Mouse (Mus musculus): Measurements from ENCODE around the gene Smc5. TPM values are rescaled to one million over a fixed set of nuclear protein-coding genes. Genes with fewer than 3 reads are reported as not detected.
A peak's percentile ranks its signal among the peaks of the same experiment; 100 is the strongest.

Smc5 gene
- polyA plus RNA-seq (2015; fragmentation: Nextera tagmentation; extraction: Ambion mirVana) = 31.6 and 32.6 TPM in 2 replicates

DNA sequence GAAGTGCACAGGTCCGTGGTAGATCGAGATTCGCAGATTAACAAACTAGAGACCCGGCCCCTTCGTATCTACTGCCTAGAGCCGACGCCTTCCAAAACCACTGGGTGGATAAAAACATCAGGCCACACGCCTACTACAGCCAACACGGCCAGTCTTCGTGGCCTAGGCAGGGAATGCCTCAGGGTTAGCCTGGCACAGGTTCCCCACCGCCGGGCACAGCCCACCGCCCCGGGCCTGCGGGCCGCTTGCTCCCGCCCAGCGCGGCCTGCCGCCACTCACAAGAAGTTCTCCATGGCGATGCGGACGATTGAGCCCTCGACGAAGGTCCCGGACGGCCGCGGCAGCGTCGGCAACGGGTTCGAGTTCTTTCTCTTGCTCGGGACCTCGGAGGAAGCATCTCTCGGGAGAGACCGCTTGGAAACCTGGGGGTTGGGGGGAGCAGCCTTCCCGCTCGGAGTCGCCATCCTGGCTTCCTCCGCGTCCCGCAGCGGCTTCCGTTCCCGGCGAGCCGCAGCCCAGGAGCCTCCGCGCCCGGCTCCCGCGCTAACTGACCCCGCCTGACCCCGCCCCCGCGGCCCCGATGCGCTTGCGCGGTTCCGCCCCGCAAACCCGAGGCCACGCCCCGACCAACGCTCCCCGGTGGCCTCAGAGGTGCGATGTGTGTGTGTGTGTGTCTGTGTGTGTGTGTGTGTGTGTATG is at the start of gene Smc5:
Gene Smc5 (minus strand): TSS at position 543 of the 699 bp plus-strand sequence.
- Histone ChIP-seq H3K9me3 (ENCODE audit: control insufficient read depth, low read length) (no peaks in the 10 kb centered on the region), H3K4me1 (replicated peaks; ENCODE audit: control insufficient read depth, insufficient read depth, low read length) (peaks cover 8% of the 10 kb centered on the region), H3K9ac (ENCODE audit: low read length) (peak within 1 kb of the TSS; percentile 89), H3K36me3 (ENCODE audit: control insufficient read depth, insufficient read depth, low read length) (peaks cover 3% of the 10 kb centered on the region), H3K27me3 (ENCODE audit: control insufficient read depth, insufficient read depth, low read depth, low read length) (no peaks in the 10 kb centered on the region), H3K4me3 (ENCODE audit: low read length) (peak within 1 kb of the TSS; percentile 77), H3K4me2 (ENCODE audit: low read depth, low read length) (peak within 1 kb of the TSS; percentile 56), H3K27ac (ENCODE audit: low read length) (peak within 1 kb of the TSS; percentile 74)
- peak; percentile 97 for ATAC-seq (ENCODE audit: low read depth)
- WGBS = under 1% methylated on average over 69 of the region's 69 CpGs

DNA sequence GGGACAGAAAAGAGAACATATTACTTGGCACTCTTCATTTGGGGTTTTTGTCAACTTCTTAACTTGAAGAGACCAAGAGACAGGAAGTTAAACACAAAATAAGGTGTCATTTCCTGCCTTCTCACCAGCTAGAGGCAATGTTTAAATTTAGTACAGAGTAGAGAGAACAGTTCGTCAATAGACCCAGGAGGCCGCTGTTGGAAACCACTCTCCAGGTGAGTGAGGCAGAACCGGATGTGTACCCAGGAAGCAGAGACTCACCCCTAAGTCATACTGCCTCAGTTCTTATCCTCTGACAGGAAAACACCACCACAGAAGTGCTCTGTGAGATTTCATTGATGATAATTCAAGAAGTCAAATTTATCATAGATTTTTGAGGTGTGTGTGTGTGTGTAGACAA is 49.4 kb upstream of the Smc5 start:
- Histone ChIP-seq H3K9ac (ENCODE audit: low read length) (no peak overlapping the region), H3K27ac (ENCODE audit: low read length) (no peak overlapping the region), H3K4me2 (ENCODE audit: low read depth, low read length) (no peak overlapping the region), H3K4me3 (ENCODE audit: low read length) (no peak overlapping the region), H3K4me1 (replicated peaks; ENCODE audit: control insufficient read depth, insufficient read depth, low read length) (no peaks in the 10 kb centered on the region), H3K9me3 (ENCODE audit: control insufficient read depth, low read length) (no peaks in the 10 kb centered on the region), H3K36me3 (ENCODE audit: control insufficient read depth, insufficient read depth, low read length) (no peaks in the 10 kb centered on the region), H3K27me3 (ENCODE audit: control insufficient read depth, insufficient read depth, low read depth, low read length) (no peaks in the 10 kb centered on the region)
- WGBS = 35% methylated on average over 3 of the region's 3 CpGs
- ATAC-seq (ENCODE audit: low read depth) = no peak

DNA sequence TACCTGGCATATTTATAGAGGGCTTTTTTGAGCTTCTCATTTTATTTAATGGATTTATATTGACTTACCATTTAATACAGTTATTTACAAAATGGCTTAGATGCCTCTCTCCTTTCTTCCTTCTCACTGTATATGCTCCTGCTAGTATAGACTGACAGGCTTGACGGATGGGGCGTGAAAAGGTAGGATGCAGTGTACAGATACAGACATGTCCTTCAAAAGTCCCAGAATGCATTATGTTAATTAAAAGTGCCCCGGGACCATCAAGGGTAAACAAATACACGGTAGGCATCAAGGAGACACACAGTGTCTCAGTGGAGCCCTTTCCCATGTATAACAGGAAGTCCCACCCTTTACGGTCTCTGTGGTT is 44.3 kb upstream of the Smc5 start:
- Histone ChIP-seq H3K9me3 (ENCODE audit: control insufficient read depth, low read length) (no peaks in the 10 kb centered on the region), H3K27me3 (ENCODE audit: control insufficient read depth, insufficient read depth, low read depth, low read length) (no peaks in the 10 kb centered on the region), H3K27ac (ENCODE audit: low read length) (no peak overlapping the region), H3K4me3 (ENCODE audit: low read length) (no peak overlapping the region), H3K9ac (ENCODE audit: low read length) (no peak overlapping the region), H3K4me2 (ENCODE audit: low read depth, low read length) (no peak overlapping the region), H3K36me3 (ENCODE audit: control insufficient read depth, insufficient read depth, low read length) (no peaks in the 10 kb centered on the region), H3K4me1 (replicated peaks; ENCODE audit: control insufficient read depth, insufficient read depth, low read length) (no peaks in the 10 kb centered on the region)
- ATAC-seq (ENCODE audit: low read depth) = no peak
- 74% methylated on average over 5 of the region's 5 CpGs for WGBS

- Histone ChIP-seq H3K27ac (ENCODE audit: low read length) (no peak overlapping the region), H3K4me1 (replicated peaks; ENCODE audit: control insufficient read depth, insufficient read depth, low read length) (no peaks in the 10 kb centered on the region), H3K9ac (ENCODE audit: low read length) (no peak overlapping the region), H3K9me3 (ENCODE audit: control insufficient read depth, low read length) (no peaks in the 10 kb centered on the region), H3K4me2 (ENCODE audit: low read depth, low read length) (no peak overlapping the region), H3K27me3 (ENCODE audit: control insufficient read depth, insufficient read depth, low read depth, low read length) (no peaks in the 10 kb centered on the region), H3K36me3 (ENCODE audit: control insufficient read depth, insufficient read depth, low read length) (no peaks in the 10 kb centered on the region), H3K4me3 (ENCODE audit: low read length) (no peak overlapping the region)
- no peak for ATAC-seq (ENCODE audit: low read depth)
- WGBS = 65% methylated on average over 5 of the region's 5 CpGs
These were observed 43.7 kb upstream of the Smc5 start for GRCm38 (mm10) chr19:23317295-23317988.

DNA sequence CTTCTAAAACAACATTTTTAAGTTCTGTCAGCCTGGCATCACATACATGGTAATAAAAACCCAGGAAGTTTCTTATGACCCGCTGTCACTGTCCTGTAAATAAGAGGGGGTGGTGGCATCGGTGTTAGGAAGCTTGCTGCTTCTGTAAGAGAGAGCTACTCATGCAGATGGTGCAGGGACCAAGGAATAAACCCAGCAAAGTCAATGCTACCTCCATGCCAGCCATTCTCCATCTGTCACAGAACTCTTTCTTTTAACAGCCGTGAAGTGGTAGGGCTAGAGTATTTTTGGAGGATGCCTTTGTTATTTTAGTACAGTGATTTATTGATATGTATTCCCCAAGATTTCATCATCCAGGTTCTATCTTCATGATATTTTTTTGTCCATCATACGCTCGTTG is 43.2 kb upstream of the Smc5 start:
- Histone ChIP-seq H3K4me3 (ENCODE audit: low read length) (no peak overlapping the region), H3K36me3 (ENCODE audit: control insufficient read depth, insufficient read depth, low read length) (no peaks in the 10 kb centered on the region), H3K9me3 (ENCODE audit: control insufficient read depth, low read length) (no peaks in the 10 kb centered on the region), H3K4me2 (ENCODE audit: low read depth, low read length) (no peak overlapping the region), H3K4me1 (replicated peaks; ENCODE audit: control insufficient read depth, insufficient read depth, low read length) (no peaks in the 10 kb centered on the region), H3K27ac (ENCODE audit: low read length) (no peak overlapping the region), H3K9ac (ENCODE audit: low read length) (no peak overlapping the region), H3K27me3 (ENCODE audit: control insufficient read depth, insufficient read depth, low read depth, low read length) (no peaks in the 10 kb centered on the region)
- WGBS = 69% methylated on average over 5 of the region's 5 CpGs
- ATAC-seq (ENCODE audit: low read depth) = no peak

DNA sequence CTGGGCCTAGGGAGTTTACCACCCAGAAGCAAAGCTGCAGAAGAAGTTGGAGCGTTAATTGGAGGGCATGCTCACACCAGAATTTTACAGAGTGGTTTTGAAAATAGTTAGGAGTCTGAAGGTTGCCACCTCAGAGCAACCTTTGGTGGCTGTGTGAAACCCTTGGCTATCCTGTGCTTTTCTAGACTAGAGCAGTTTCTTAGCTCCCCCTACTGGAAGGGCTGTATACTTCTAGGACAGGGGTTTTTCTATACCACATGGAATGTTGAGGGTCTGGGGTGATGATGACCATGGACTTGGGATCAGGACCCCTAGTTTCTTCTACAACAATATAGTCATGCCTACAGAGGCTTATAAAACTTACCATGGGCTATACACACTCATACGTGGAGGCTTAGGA is 36.3 kb upstream of the Smc5 start:
- no peak for ATAC-seq (ENCODE audit: low read depth)
- Histone ChIP-seq H3K4me3 (ENCODE audit: low read length) (no peak overlapping the region), H3K36me3 (ENCODE audit: control insufficient read depth, insufficient read depth, low read length) (no peaks in the 10 kb centered on the region), H3K27me3 (ENCODE audit: control insufficient read depth, insufficient read depth, low read depth, low read length) (no peaks in the 10 kb centered on the region), H3K9ac (ENCODE audit: low read length) (no peak overlapping the region), H3K27ac (ENCODE audit: low read length) (no peak overlapping the region), H3K9me3 (ENCODE audit: control insufficient read depth, low read length) (no peaks in the 10 kb centered on the region; the same call in 1 of the 2 replicates), H3K4me1 (replicated peaks; ENCODE audit: control insufficient read depth, insufficient read depth, low read length) (no peaks in the 10 kb centered on the region), H3K4me2 (ENCODE audit: low read depth, low read length) (no peak overlapping the region)
- WGBS = 81% methylated on average over 2 of the region's 2 CpGs

DNA sequence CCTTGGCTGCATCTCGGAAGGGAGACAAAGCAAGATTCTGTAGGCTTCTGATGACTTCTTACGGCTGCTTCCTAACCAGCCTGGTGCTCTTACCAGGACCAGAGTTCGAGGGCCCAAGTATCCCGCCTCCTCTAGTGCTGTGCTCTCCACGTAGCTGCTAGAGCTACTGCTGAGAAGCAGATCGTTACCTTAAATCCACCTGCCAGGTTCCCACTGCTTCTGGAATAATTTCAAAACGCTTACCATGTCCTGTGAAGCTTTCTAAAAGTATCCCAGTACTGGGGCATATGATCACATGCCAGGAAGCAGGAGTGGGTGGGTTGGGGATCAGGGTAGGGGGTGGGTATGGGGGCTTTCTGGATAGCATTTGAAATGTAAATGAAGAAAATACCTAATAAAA is 33.0 kb upstream of the Smc5 start:
- no peaks in the 10 kb centered on the region for H3K4me1 ChIP-seq (replicated peaks; ENCODE audit: control insufficient read depth, insufficient read depth, low read length)
- no peak overlapping the region for H3K27ac ChIP-seq (ENCODE audit: low read length)
- no peaks in the 10 kb centered on the region; the same call in 1 of the 2 replicates for H3K9me3 ChIP-seq (ENCODE audit: control insufficient read depth, low read length)
- H3K9ac ChIP-seq (ENCODE audit: low read length) = no peak overlapping the region
- no peaks in the 10 kb centered on the region for H3K27me3 ChIP-seq (ENCODE audit: control insufficient read depth, insufficient read depth, low read depth, low read length)
- no peaks in the 10 kb centered on the region for H3K36me3 ChIP-seq (ENCODE audit: control insufficient read depth, insufficient read depth, low read length)
- no peak overlapping the region for H3K4me2 ChIP-seq (ENCODE audit: low read depth, low read length)
- WGBS = 85% methylated on average over 7 of the region's 7 CpGs
- ATAC-seq (ENCODE audit: low read depth) = no peak
- H3K4me3 ChIP-seq (ENCODE audit: low read length) = no peak overlapping the region

DNA sequence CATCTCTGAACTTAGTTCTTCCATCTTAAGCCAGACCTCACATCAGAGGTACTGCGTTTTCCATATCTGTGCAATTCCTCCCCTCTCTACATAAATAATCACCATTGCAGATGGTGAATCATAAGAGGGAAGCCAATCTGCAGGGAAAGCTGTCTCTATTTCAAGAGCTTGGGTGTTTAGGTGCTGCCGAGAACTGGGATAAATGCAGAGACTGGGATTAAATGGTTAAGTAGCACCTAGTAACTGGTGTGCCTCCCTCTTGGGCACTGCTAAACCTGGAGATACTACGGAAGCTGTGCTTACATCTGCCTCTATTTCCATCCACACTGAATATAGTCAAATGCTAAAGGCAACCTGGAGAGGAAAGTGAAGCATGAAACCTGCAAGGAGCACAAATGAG is 26.3 kb upstream of the Smc5 start:
- ATAC-seq (ENCODE audit: low read depth) = no peak
- Histone ChIP-seq H3K4me2 (ENCODE audit: low read depth, low read length) (no peak overlapping the region), H3K9ac (ENCODE audit: low read length) (no peak overlapping the region), H3K9me3 (ENCODE audit: control insufficient read depth, low read length) (no peaks in the 10 kb centered on the region), H3K27me3 (ENCODE audit: control insufficient read depth, insufficient read depth, low read depth, low read length) (no peaks in the 10 kb centered on the region), H3K4me3 (ENCODE audit: low read length) (no peak overlapping the region), H3K36me3 (ENCODE audit: control insufficient read depth, insufficient read depth, low read length) (no peaks in the 10 kb centered on the region), H3K4me1 (replicated peaks; ENCODE audit: control insufficient read depth, insufficient read depth, low read length) (no peaks in the 10 kb centered on the region), H3K27ac (ENCODE audit: low read length) (no peak overlapping the region)
- WGBS = 83% methylated on average over 3 of the region's 3 CpGs

GRCm38 (mm10) chr19:23298917-23299316 is 25.2 kb upstream of the Smc5 start:
- Histone ChIP-seq H3K9me3 (ENCODE audit: control insufficient read depth, low read length) (no peaks in the 10 kb centered on the region), H3K9ac (ENCODE audit: low read length) (no peak overlapping the region), H3K27ac (ENCODE audit: low read length) (no peak overlapping the region), H3K4me1 (replicated peaks; ENCODE audit: control insufficient read depth, insufficient read depth, low read length) (no peaks in the 10 kb centered on the region), H3K4me3 (ENCODE audit: low read length) (no peak overlapping the region), H3K36me3 (ENCODE audit: control insufficient read depth, insufficient read depth, low read length) (no peaks in the 10 kb centered on the region), H3K27me3 (ENCODE audit: control insufficient read depth, insufficient read depth, low read depth, low read length) (no peaks in the 10 kb centered on the region), H3K4me2 (ENCODE audit: low read depth, low read length) (no peak overlapping the region)
- 72% methylated on average over 1 of the region's 1 CpGs for WGBS
- ATAC-seq (ENCODE audit: low read depth) = no peak

All from lung, embryonic 16.5 days (tissue).